Mouse (Mus musculus) midbrain, embryonic 11.5 days (tissue): ENCODE data around the gene Wwox. TPM values are rescaled to one million over a fixed set of nuclear protein-coding genes. Genes with fewer than 3 reads are reported as not detected.

Experiments
- ATAC-seq: fragments of 200-750 bp; cut with Nextera tagmentation; 2 replicates; pipeline ENCODE4 v1.8.0; 2017; ENCODE audit warnings: moderate TSS enrichment, moderate library complexity; ENCODE audit not compliant: low FRiP score
- DNase-seq: peaks from one replicate; pipeline ENCODE4 v3.0.0; 2015; ENCODE audit warnings: low spot score; ENCODE audit errors: missing footprints
- H3K27ac ChIP-seq: fragments of 300-500 bp; sonication (generic); 2 replicates; pipeline ENCODE4 v1.5.1; 2014; ENCODE audit warnings: low read depth, low read length
- H3K27me3 ChIP-seq: fragments of 300-500 bp; sonication (generic); 2 replicates; pipeline ENCODE4 v1.6.1; 2014; ENCODE audit warnings: mild to moderate bottlenecking, low read length, moderate library complexity, mixed read lengths; ENCODE audit not compliant: control insufficient read depth, insufficient read depth
- H3K36me3 ChIP-seq: fragments of 300-500 bp; sonication (generic); 2 replicates; pipeline ENCODE4 v1.6.1; 2014; ENCODE audit warnings: mild to moderate bottlenecking, low read length, moderate library complexity, mixed read lengths; ENCODE audit not compliant: control insufficient read depth, insufficient read depth
- H3K4me1 ChIP-seq: fragments of 300-500 bp; sonication (generic); 2 replicates; pipeline ENCODE4 v1.6.1; 2014; ENCODE audit warnings: low read length; ENCODE audit not compliant: control insufficient read depth, insufficient read depth
- H3K4me2 ChIP-seq: fragments of 300-500 bp; sonication (generic); 2 replicates; pipeline ENCODE4 v1.6.1; 2014; ENCODE audit warnings: mild to moderate bottlenecking, moderate library complexity
- H3K4me3 ChIP-seq: fragments of 300-500 bp; sonication (generic); 2 replicates; pipeline ENCODE4 v1.5.1; 2014; ENCODE audit warnings: low read depth, low read length
- H3K9ac ChIP-seq: fragments of 300-500 bp; sonication (generic); 2 replicates; pipeline ENCODE4 v1.6.1; 2014; ENCODE audit warnings: low read length
- H3K9me3 ChIP-seq: fragments of 300-500 bp; sonication (generic); 2 replicates; pipeline ENCODE4 v1.6.1; 2016; ENCODE audit warnings: low read length; ENCODE audit not compliant: control insufficient read depth
- WGBS: fragments of 180-500 bp; shearing (Covaris S2); extraction: QIAGEN DNeasy Blood & Tissue Kit; methylation state at CpG from one replicate; pipeline ENCODE4 v1.1.7; 2014; 5-methylcytosine and 5-hydroxymethylcytosine counted together
- polyA plus RNA-seq: library from polyadenylated mRNA; unstranded; fragments of >200 nt; fragmentation: Nextera tagmentation; extraction: Ambion mirVana; gene quantifications from 2 replicates; pipeline ENCODE4 v1.2.1, GENCODE M21; 2014

Wwox gene
- polyA plus RNA-seq, 1 experiment from 2014 or later, result 12.1 TPM

DNA sequence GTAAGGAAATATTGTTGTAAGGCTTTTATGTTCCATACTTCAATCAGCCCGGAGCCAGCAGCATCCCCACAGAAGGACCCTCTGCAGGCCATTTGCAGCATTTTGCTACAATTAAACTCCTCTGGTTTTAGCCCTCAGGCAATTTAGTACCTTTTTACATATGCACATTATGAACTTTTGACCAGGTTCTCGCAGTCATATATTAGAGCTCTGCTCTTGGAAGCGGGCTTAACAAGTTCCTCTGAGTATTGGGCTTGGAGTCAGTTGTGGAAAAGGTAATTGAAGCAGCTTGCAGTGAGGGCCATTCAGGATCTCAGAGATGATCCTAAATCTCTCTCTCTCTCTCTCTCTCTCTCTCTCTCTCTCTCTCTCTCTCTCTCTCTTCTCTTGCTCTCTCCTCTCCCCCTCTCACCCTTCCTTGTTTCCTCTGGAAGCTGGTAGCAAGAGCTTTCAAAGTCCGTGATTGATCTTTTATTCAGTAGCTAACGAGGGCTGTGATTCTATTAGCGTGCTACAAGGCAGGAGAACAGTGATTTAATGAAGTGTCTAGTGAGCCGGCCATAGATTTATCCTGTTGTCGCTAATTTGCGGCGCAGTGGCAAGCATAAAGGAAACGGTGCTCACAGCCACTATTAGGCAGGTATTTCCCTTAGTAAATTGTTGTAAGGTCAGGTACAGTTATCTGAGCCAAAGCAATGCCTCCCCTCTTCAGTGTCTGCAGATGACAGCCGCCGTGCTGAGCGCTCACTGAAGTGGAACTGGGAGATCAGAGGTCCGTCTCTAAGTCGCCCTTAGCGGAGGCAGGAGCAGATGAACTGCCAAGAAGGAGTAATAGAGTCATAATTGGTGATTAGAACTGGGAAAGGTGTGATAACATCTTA is 292.0 kb downstream of the Wwox start:
- DNase-seq (no peak), ATAC-seq (no peak)
- Histone ChIP-seq H3K9ac (no peak overlapping the region), H3K36me3 (no peaks in the 10 kb centered on the region), H3K4me3 (no peak overlapping the region), H3K9me3 (no peaks in the 10 kb centered on the region), H3K27ac (no peak overlapping the region), H3K27me3 (no peaks in the 10 kb centered on the region; the same call in 1 of the 2 replicates), H3K4me2 (no peak overlapping the region), H3K4me1 (no peaks in the 10 kb centered on the region)
- 46% methylated on average over 17 of the region's 17 CpGs for WGBS

GRCm38 (mm10) chr8:114743185-114743915 is 303.9 kb downstream of the Wwox start:
- no peak overlapping the region for H3K4me3 ChIP-seq
- H3K36me3 ChIP-seq, result no peaks in the 10 kb centered on the region
- no peak overlapping the region for H3K27ac ChIP-seq
- H3K9ac ChIP-seq, result no peak overlapping the region
- H3K9me3 ChIP-seq, result peaks cover 5% of the 10 kb centered on the region; the same call in 1 of the 2 replicates
- DNase-seq, result no peak
- WGBS, result 80% methylated on average over 12 of the region's 12 CpGs
- H3K27me3 ChIP-seq, result no peaks in the 10 kb centered on the region
- H3K4me1 ChIP-seq, result no peaks in the 10 kb centered on the region
- no peak for ATAC-seq
- H3K4me2 ChIP-seq, result no peak overlapping the region

- ATAC-seq, result no peak
- H3K9ac ChIP-seq, result no peak overlapping the region
- WGBS, result 65% methylated on average over 2 of the region's 2 CpGs
- DNase-seq, result no peak
- H3K27ac ChIP-seq, result no peak overlapping the region
- H3K4me3 ChIP-seq, result no peak overlapping the region
- no peaks in the 10 kb centered on the region for H3K9me3 ChIP-seq
- H3K36me3 ChIP-seq, result no peaks in the 10 kb centered on the region
- peaks cover 3% of the 10 kb centered on the region for H3K4me1 ChIP-seq
- no peak overlapping the region for H3K4me2 ChIP-seq
- no peaks in the 10 kb centered on the region for H3K27me3 ChIP-seq
Observed at GRCm38 (mm10) chr8:114746373-114746772, 306.9 kb downstream of the Wwox start.

- Histone ChIP-seq H3K9me3 (no peaks in the 10 kb centered on the region), H3K27me3 (no peaks in the 10 kb centered on the region), H3K9ac (no peak overlapping the region), H3K4me3 (no peak overlapping the region), H3K36me3 (no peaks in the 10 kb centered on the region), H3K4me2 (no peak overlapping the region; the same call in 1 of the 2 replicates), H3K4me1 (peaks cover 9% of the 10 kb centered on the region), H3K27ac (no peak overlapping the region)
- WGBS, result 33% methylated on average over 18 of the region's 18 CpGs
- DNase-seq (peak; percentile 89), ATAC-seq (peak; percentile 22; the same call in 1 of the 2 replicates)
Observed at GRCm38 (mm10) chr8:114751376-114752135, 312.1 kb downstream of the Wwox start.

GRCm38 (mm10) chr8:114759621-114760020 is 320.2 kb downstream of the Wwox start:
- Histone ChIP-seq H3K27me3 (no peaks in the 10 kb centered on the region), H3K4me3 (no peak overlapping the region), H3K4me2 (no peak overlapping the region), H3K4me1 (no peaks in the 10 kb centered on the region), H3K9ac (no peak overlapping the region), H3K9me3 (no peaks in the 10 kb centered on the region), H3K36me3 (no peaks in the 10 kb centered on the region), H3K27ac (no peak overlapping the region)
- WGBS, result 74% methylated on average over 2 of the region's 2 CpGs
- no peak for DNase-seq
- ATAC-seq, result no peak

- Histone ChIP-seq H3K4me1 (peaks cover 5% of the 10 kb centered on the region; the same call in 1 of the 2 replicates), H3K4me2 (no peak overlapping the region), H3K9ac (no peak overlapping the region), H3K27me3 (no peaks in the 10 kb centered on the region), H3K27ac (no peak overlapping the region), H3K4me3 (no peak overlapping the region), H3K9me3 (no peaks in the 10 kb centered on the region), H3K36me3 (no peaks in the 10 kb centered on the region)
- 88% methylated on average over 3 of the region's 3 CpGs for WGBS
- DNase-seq (no peak), ATAC-seq (no peak)
Observed at GRCm38 (mm10) chr8:114768536-114768935, 329.1 kb downstream of the Wwox start.

GRCm38 (mm10) chr8:114770856-114771776 is 331.7 kb downstream of the Wwox start:
- no peak overlapping the region for H3K27ac ChIP-seq
- no peak overlapping the region for H3K9ac ChIP-seq
- no peak overlapping the region for H3K4me2 ChIP-seq
- ATAC-seq (no peak), DNase-seq (peak; percentile 96)
- H3K9me3 ChIP-seq, result no peaks in the 10 kb centered on the region
- no peaks in the 10 kb centered on the region for H3K27me3 ChIP-seq
- H3K4me3 ChIP-seq, result no peak overlapping the region
- H3K36me3 ChIP-seq, result no peaks in the 10 kb centered on the region
- WGBS, result 53% methylated on average over 31 of the region's 31 CpGs
- H3K4me1 ChIP-seq, result peaks cover 5% of the 10 kb centered on the region; the same call in 1 of the 2 replicates

GRCm38 (mm10) chr8:114772276-114772849 is 332.9 kb downstream of the Wwox start:
- Histone ChIP-seq H3K4me3 (no peak overlapping the region), H3K9ac (no peak overlapping the region), H3K4me1 (peaks cover 7% of the 10 kb centered on the region), H3K27me3 (no peaks in the 10 kb centered on the region), H3K4me2 (no peak overlapping the region), H3K27ac (no peak overlapping the region), H3K9me3 (no peaks in the 10 kb centered on the region), H3K36me3 (no peaks in the 10 kb centered on the region)
- DNase-seq (no peak), ATAC-seq (peak; percentile 54; the same call in 1 of the 2 replicates)
- WGBS, result 46% methylated on average over 1 of the region's 1 CpGs
